Mouse (Mus musculus): Measurements from ENCODE around the gene Gm20877. TPM values are rescaled to one million over a fixed set of nuclear protein-coding genes. Genes with fewer than 3 reads are reported as not detected.

Gene Gm20877
- not detected for polyA plus RNA-seq (2017; shearing (Covaris generic))

DNA sequence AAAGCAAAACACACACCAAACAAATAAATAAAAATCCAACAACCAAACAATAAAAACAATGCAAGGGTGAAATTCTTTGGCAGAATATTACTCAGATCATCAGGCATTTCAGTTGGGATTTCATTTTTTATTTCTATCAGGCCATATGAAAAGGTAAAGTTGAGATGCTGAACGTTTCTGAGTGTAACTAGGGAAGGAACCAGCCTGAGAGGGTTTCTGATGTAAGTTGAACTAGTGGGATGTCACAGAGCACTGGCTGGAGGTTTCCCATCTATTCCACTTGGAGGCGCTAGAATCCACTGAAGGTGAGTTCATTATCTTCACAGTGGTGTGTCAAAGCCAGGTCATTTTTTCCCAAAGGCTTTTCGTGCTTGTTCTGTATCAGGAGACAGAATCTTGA, at the start of gene Gm20877:
TSS of gene Gm20877 (plus strand) at position 301 of the 400 bp plus-strand sequence.

